Mouse (Mus musculus): ENCODE measurements at regions not wholly inside any gene's neighbourhood (a gene's known extent, or its start where the extent isn't known, plus 50 kb on each side); places are given as distances from the start of the nearest gene placed in this dataset.

DNA sequence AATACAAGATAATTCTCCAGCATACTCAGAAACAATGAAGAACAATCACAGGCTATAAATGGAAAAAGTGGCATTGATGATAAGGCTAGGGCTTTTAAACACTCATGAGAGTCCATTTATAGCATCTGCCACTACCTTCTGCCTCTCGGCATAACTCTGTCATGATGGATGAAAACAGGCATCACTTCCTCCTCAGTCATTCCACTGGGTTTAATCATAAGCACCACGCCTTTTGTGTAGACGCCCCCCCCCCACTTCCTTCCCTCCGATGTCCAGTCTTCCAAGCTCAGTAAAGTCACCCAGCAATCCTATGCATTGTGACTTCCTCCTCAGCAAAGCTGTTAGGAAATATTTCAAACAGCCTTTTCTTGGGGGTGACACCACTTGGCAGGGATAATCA, 63.1 kb upstream of the Dkk2 start:
- TF ChIP-seq GATA1 (IDR thresholded peaks at IDR 0.05; ENCODE audit: borderline replicate concordance, low read length): no peak
- no peak for TF ChIP-seq CTCF (IDR thresholded peaks at IDR 0.05; ENCODE audit: low read depth, low read length)
- TF ChIP-seq TAL1 (conservative IDR thresholded peaks at IDR 0.05; ENCODE audit: low read depth, low read length): no peak
- TF ChIP-seq POLR2AphosphoS5 (IDR thresholded peaks at IDR 0.05; ENCODE audit: insufficient replicate concordance, low read depth, low read length): no peak
- TF ChIP-seq GATA2 (IDR thresholded peaks at IDR 0.05; ENCODE audit: borderline replicate concordance, low read depth, low read length): no peak

Data from G1E (cell line).